Comparison of ENCODE assay signal across 9 mouse cellular contexts in the genomic region with DNA sequence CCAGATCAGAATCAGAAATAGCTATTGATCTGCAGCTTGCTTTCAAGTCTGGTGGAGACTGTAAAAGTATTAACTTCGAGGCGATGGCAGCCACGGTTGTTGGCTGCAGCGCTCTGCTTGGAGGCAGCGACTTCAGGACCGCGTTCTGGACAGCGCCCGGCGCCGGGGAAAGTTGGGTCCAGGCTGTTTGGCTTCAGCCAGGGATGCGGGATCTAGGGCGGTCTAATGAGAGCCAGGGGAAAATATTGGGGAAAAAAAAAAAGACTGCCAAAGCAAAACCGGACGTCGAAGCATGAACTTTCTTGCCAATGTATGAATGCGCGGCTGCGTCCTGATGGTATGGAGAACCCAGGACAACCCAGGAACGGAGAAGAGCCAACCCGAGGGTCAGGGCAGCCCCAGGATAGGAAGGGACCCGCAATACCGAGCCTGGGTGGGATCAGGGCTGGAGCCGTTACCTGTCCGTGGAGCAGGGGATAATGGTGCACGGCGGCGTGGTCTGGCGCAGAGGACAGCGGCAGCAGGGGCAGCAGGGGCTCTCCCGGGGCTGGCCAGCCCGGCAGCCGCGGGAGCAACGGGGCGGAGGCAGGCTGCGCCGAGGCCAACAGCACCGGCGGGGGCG. TPM values are rescaled to one million over a fixed set of nuclear protein-coding genes. Genes with fewer than 3 reads are reported as not detected.
DNase-seq lines count a peak whose midpoint lies in the region; ATAC-seq lines count a peak whose summit lies in the region.
"Had no signal": no experiment of that assay in that cellular context is flagged by ENCODE, and none has a peak within 500 bp of the region (broad histone marks: within the 10 kb centered on the region; RNA-seq: fewer than 3 reads in every experiment).

No protein-coding gene starts in this region.

- H3K27me3 ChIP-seq in embryonic facial prominence, embryonic 14.5 days (replicated peaks; ENCODE audit: control insufficient read depth, insufficient read depth, low read length): peaks cover 48% of the 10 kb centered on the region
- H3K27me3 ChIP-seq in hindbrain, embryonic 15.5 days: no peaks in the 10 kb centered on the region
- H3K27me3 ChIP-seq in limb, embryonic 12.5 days: peaks cover 72% of the 10 kb centered on the region
- H3K27me3 ChIP-seq in neural tube, embryonic 11.5 days (ENCODE audit: control insufficient read depth, insufficient read depth, low read length): 0 out of 2 replicates have a peak, but pooled peaks cover 5% of the 10 kb centered on the region

- H3K4me3 ChIP-seq in embryonic facial prominence, embryonic 14.5 days (ENCODE audit: low read depth, low read length): peak overlapping the region; percentile 50
- peak overlapping the region; percentile 78 for H3K4me3 ChIP-seq in hindbrain, embryonic 15.5 days
- peak overlapping the region; percentile 57 for H3K4me3 ChIP-seq in limb, embryonic 12.5 days (replicated peaks)
- peak overlapping the region; percentile 65 for H3K4me3 ChIP-seq in neural tube, embryonic 11.5 days (ENCODE audit: low read depth, low read length)
- H3K4me3 ChIP-seq: erythroblast, embryonic 14.5 days had no signal

- H3K9me3 ChIP-seq in embryonic facial prominence, embryonic 14.5 days (ENCODE audit: control insufficient read depth, low read length): no peaks in the 10 kb centered on the region
- H3K9me3 ChIP-seq in hindbrain, embryonic 15.5 days: no peaks in the 10 kb centered on the region
- no peaks in the 10 kb centered on the region for H3K9me3 ChIP-seq in limb, embryonic 12.5 days
- H3K9me3 ChIP-seq in neural tube, embryonic 11.5 days (ENCODE audit: control insufficient read depth, low read length): no peaks in the 10 kb centered on the region

- no peaks in the 10 kb centered on the region for H3K36me3 ChIP-seq in embryonic facial prominence, embryonic 14.5 days (ENCODE audit: control insufficient read depth, insufficient read depth, low read length)
- no peaks in the 10 kb centered on the region for H3K36me3 ChIP-seq in hindbrain, embryonic 15.5 days
- H3K36me3 ChIP-seq in limb, embryonic 12.5 days: no peaks in the 10 kb centered on the region
- no peaks in the 10 kb centered on the region for H3K36me3 ChIP-seq in neural tube, embryonic 11.5 days (ENCODE audit: control insufficient read depth, insufficient read depth, low read length)

- peak; percentile 63 for DNase-seq in gastrocnemius, postnatal 10 days
- DNase-seq in gastrocnemius, adult 8-10 months (ENCODE audit: low spot score in 2 of 2): no peak
- peak; percentile 81 for DNase-seq in adrenal gland, postnatal 10 days
- DNase-seq in embryonic facial prominence, embryonic 14.5 days (ENCODE audit: low spot score): peak; percentile 78
- peak; percentile 78 for DNase-seq in neural tube, embryonic 11.5 days (ENCODE audit: low spot score)
- no peak for DNase-seq in thymus, postnatal 10 days (ENCODE audit: low spot score in 2 of 2)

- WGBS in embryonic facial prominence, embryonic 14.5 days: 1% methylated on average over 25 of the region's 41 CpGs
- WGBS in hindbrain, embryonic 15.5 days: under 1% methylated on average over 40 of the region's 41 CpGs
- whole genome bisulfite sequencing in limb, embryonic 12.5 days: 1% methylated on average over 39 of the region's 41 CpGs
- WGBS in neural tube, embryonic 11.5 days: under 1% methylated on average over 39 of the region's 41 CpGs

- peak overlapping the region; percentile 38; the same call in 1 of the 2 replicates for H3K9ac ChIP-seq in embryonic facial prominence, embryonic 14.5 days (ENCODE audit: low read depth, low read length)
- H3K9ac ChIP-seq in hindbrain, embryonic 15.5 days: peak overlapping the region; percentile 82
- peak overlapping the region; percentile 34; the same call in 1 of the 2 replicates for H3K9ac ChIP-seq in limb, embryonic 12.5 days (replicated peaks)
- H3K9ac ChIP-seq in neural tube, embryonic 11.5 days (ENCODE audit: low read length): peak overlapping the region; percentile 63

- H3K4me2 ChIP-seq in embryonic facial prominence, embryonic 14.5 days (ENCODE audit: low read depth, low read length): peak overlapping the region; percentile 97
- peak overlapping the region; percentile 99 for H3K4me2 ChIP-seq in hindbrain, embryonic 15.5 days
- peak overlapping the region; percentile 100 for H3K4me2 ChIP-seq in limb, embryonic 12.5 days
- peak overlapping the region; percentile 100 for H3K4me2 ChIP-seq in neural tube, embryonic 11.5 days (ENCODE audit: low read depth)

- no peak overlapping the region for H3K27ac ChIP-seq in embryonic facial prominence, embryonic 14.5 days (replicated peaks; ENCODE audit: low read depth, low read length)
- peak overlapping the region; percentile 83 for H3K27ac ChIP-seq in hindbrain, embryonic 15.5 days (replicated peaks)
- no peak overlapping the region for H3K27ac ChIP-seq in limb, embryonic 12.5 days
- no peak overlapping the region for H3K27ac ChIP-seq in neural tube, embryonic 11.5 days (ENCODE audit: low read depth, low read length)

- ATAC-seq in embryonic facial prominence, embryonic 14.5 days (ENCODE audit: low read depth): no peak
- ATAC-seq in hindbrain, embryonic 15.5 days (ENCODE audit: low FRiP score, low read depth): peak; percentile 35
- ATAC-seq in limb, embryonic 12.5 days (ENCODE audit: insufficient number of reproducible peaks, insufficient read depth, low FRiP score, low TSS enrichment, low read depth): no peak; the same call in 1 of the 2 replicates
- ATAC-seq in neural tube, embryonic 11.5 days (ENCODE audit: insufficient read depth, low FRiP score, low TSS enrichment): no peak

- peaks cover 9% of the 10 kb centered on the region; the same call in 1 of the 2 replicates for H3K4me1 ChIP-seq in embryonic facial prominence, embryonic 14.5 days (ENCODE audit: control insufficient read depth, insufficient read depth, low read length)
- H3K4me1 ChIP-seq in hindbrain, embryonic 15.5 days (replicated peaks): peaks cover 30% of the 10 kb centered on the region
- H3K4me1 ChIP-seq in limb, embryonic 12.5 days (replicated peaks): peaks cover 14% of the 10 kb centered on the region
- 0 out of 2 replicates have a peak, but pooled peaks cover 4% of the 10 kb centered on the region for H3K4me1 ChIP-seq in neural tube, embryonic 11.5 days (ENCODE audit: control insufficient read depth, insufficient read depth, low read length)

RNA-seq across cellular contexts. Expression of a gene that starts 0.6 kb away (rescaled TPM):
- total RNA-seq in gastrocnemius, postnatal 10 days (2021): under 1 TPM; 0.19 to 0.25 TPM
- not detected for total RNA-seq in gastrocnemius, adult 8-10 months (2022)
- total RNA-seq in adrenal gland, postnatal 10 days (2021): under 1 TPM; 0.67 to 0.78 TPM
- 2.1 and 3.3 TPM in 2 replicates for polyA plus RNA-seq in embryonic facial prominence, embryonic 14.5 days (2014; fragmentation: Nextera tagmentation; extraction: Ambion mirVana)
- polyA plus RNA-seq in hindbrain, embryonic 15.5 days (2015; fragmentation: Nextera tagmentation; extraction: Ambion mirVana): 27.0 and 34.6 TPM in 2 replicates
- polyA plus RNA-seq in limb, embryonic 12.5 days (2016; fragmentation: Nextera tagmentation; extraction: Ambion mirVana): 1.8 and 3.0 TPM in 2 replicates
- polyA plus RNA-seq in neural tube, embryonic 11.5 days (2014; fragmentation: Nextera tagmentation; extraction: Ambion mirVana): 5.9 and 6.5 TPM in 2 replicates
- polyA plus RNA-seq: erythroblast, embryonic 14.5 days had no signal

Comparison
In these comparisons a context has a peak if more than half of its experiments do, and no peak if none do; other contexts are left out.
1. DNase-seq: peak in gastrocnemius, postnatal 10 days (single experiment), adrenal gland, postnatal 10 days (single experiment), embryonic facial prominence, embryonic 14.5 days (single experiment) and neural tube, embryonic 11.5 days (single experiment); none in gastrocnemius, adult 8-10 months (0 of 2) and thymus, postnatal 10 days (0 of 2).
2. Peak in every context shown above with its lines, with median percentiles within 50 percentile points of each other: H3K4me2 ChIP-seq, H3K4me3 ChIP-seq and H3K9ac ChIP-seq.